Mouse (Mus musculus): ENCODE measurements around the gene Zfp874a.

DNA sequence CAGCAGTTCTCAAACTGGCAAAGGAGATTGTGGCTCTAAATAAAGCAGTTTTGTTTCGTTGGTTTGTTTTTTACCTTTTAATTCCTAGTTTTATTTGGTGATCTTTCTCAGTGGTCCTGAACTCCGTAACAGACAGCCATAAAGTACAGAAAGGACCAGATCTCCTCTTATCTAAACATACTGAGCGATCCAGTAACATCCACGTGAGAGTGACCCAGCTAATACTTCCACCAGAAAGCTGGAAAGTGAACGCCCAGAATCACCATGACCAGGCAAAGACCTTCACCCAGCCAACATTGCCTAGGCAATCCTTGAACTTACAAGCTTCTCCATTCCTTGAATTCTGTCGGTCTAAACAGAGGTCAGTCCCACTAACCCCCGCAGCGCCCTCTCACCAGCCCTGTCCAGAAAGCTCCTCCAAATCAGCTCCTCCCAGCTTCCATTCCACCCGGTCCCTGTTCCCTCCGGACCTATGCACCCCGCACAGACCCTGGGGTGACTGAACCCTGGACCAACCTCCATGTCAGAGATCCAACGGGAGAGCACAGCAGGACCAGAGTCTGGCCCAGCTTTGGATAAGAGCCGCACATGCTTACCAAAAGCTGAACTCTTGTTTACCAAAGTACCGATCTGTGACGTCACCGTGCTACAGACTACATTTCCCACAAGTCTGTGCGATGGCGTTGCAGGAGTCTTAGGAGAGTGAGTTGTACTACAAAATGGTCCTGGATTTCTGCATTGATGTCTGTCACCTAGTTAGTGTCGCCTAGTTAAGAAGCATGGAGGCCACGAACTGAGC lies 32.4 kb upstream of the Zfp874a start, which contains the start of gene Zfp874b:
- no peak for TF ChIP-seq TAL1 (IDR thresholded peaks at IDR 0.05; ENCODE audit: low read length)
- no peak for TF ChIP-seq GATA1 (IDR thresholded peaks at IDR 0.05; ENCODE audit: low read length)
